Mouse (Mus musculus): ENCODE measurements around the gene Ddx54.

GRCm38 (mm10) chr5:120648569-120649373, 36.2 kb downstream of the Ddx54 start, which contains the start of gene Rasal1:
- TF ChIP-seq CTCF (IDR thresholded peaks at IDR 0.05; ENCODE audit: control insufficient read depth, insufficient read depth, insufficient replicate concordance, low read depth, low read length) (peak; percentile 40; the same call in 1 of the 2 replicates), POLR2A (IDR thresholded peaks at IDR 0.05; ENCODE audit: control insufficient read depth, low read depth, low read length) (no peak)

Data from testis, adult 2 months (tissue).